Mouse (Mus musculus) MN1 (cell line): ENCODE measurements at regions not wholly inside any gene's neighbourhood (a gene's known extent, or its start where the extent isn't known, plus 50 kb on each side); places are given as distances from the start of the nearest gene placed in this dataset.

Experiments used
- DNase-seq: peaks from one replicate; pipeline ENCODE4 v3.0.0-alpha.2; 2016; ENCODE audit warnings: low spot score

DNA sequence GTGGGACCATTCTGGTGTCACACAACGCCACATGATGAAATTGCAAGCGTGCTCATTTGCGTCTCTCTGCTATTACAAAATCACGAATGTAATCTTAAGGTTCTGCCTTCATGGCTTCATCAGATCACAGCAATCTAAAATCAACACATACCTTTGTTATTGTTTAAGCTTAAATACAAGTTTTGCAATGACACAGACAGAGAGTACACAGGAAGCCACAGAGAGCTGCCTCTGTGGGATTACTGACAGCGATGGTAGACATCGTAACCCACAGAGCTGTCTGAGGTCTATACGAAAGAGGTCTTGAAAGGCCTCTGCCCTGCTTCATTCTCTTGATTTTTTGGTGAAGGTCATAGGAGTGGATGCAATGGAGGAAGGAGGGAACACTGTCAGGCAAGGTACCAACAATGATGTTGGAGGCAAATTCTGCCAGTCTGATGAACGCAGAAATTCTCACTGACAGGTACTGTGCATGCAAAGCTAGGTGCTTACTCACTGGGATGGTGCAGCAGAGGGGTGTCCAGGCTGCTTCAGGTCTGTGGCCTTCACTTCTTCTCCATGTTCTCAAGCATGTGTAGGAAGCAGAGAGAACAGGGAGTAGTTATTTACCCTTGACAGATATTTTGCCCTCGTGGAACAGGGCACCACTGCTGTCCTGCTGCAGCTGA lies 226.5 kb downstream of the Gm19410 start:
- DNase-seq: no peak

DNA sequence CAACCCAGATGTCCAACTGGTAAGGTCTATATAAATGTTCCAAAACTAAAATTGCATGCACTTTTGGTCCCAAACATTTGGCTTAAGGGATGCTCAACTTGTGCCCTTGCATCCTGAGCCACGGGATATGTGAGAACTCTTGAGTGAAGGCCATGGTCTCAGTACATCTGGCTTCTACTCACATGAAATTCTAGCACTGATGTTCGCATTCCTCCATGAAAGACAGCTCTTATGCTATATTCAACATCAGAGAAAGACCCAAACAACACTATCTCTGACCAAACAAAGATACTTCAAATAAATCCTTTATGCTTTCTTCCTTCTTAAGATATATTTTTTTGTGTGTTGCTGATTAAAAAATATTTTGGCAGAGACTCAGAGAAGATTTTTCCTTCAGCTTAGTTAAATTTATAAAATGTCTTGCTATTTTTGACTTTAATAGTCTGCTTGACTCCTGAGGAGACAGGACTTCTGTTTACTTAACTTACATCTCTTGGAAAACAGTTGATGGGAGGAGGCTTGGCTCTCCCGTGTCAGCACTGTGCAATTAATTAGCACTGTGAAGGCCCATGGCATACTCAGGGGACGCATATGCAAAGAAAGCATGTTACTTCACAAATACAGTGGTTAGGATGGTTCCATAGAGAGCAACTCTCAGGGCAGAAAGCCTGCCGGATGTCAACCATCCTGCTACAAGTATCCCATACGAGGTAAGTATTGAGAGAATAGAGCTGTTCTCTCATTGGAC lies 230.9 kb downstream of the Gm19410 start:
- no peak for DNase-seq

DNA sequence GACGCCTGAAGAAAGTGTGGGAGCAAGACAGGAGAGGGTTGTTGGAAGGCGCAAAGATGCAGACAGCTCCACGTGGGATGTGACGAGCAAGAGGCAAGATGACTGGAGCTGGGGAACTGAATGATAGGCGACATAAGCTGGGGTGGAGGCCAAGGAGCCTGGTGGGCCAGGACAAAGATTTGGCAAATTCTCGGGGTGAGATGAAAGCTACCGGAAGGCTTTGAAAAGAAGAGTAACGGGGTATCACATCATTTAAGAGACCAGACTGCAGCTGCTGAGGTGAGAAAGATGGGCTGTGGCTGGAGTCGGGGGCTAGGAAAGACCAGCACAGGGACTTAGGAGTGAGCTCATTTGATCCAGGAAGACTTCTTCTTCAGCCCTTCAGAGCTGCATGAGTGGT lies 234.0 kb downstream of the Gm19410 start:
- DNase-seq: no peak

DNA sequence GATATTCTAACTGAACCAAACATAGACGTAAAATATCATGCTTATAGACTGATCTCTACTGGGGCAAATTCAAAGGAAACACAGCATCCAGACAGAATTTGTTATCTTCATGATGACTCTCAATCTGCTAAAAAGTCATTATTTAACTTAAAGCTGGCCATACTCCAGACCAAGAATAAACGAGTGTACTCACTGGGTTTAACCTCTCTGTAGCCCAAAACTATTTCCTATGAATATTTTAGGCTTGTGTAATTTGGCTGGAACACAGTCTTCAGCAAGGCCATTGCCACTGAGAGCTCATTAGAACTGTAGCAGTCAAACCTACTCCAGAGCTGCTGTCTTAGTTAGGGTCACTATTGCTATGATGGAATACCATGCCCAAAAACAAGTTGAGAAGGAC lies 238.8 kb downstream of the Gm19410 start:
- no peak for DNase-seq

DNA sequence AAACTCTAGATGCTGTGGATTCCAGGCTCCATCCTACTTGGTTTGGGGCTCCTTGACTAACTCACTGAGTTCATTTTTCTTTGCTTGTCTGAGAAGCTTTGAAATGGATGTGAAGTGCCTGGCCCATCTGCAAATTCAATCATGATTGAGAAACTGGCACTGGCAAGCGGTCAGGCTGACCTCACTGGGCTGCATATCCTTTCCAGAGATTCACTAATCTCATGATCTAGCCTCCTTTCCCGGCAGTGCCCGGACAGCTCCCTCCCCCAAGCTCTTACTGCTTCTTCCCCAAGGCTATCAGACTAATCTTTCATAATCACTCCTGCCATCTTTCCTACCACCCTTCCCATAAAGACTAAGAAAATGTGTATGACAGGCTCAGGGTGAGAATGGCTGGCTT lies 239.9 kb downstream of the Gm19410 start:
- DNase-seq: peak; percentile 63

DNA sequence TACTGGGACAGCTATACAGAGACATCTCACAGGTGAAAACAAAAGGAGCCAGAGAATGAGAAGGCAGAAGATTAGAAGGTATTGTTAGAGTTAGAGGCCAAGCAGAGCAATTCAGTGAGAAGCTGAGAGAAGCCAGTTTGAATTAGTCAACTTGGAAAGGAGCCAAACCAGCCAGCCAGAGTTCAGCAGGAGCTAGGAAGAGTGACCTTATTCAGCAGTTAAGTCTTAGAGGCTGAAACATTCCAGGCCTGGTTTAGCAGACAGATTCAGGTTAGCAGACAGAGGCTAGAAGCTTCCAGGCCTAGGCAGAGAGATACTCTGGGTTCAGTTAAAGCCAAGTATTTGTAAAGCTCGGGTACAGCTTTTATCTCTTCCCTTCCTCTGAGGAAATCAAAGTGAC lies 242.1 kb downstream of the Gm19410 start:
- DNase-seq: peak; percentile 30

DNA sequence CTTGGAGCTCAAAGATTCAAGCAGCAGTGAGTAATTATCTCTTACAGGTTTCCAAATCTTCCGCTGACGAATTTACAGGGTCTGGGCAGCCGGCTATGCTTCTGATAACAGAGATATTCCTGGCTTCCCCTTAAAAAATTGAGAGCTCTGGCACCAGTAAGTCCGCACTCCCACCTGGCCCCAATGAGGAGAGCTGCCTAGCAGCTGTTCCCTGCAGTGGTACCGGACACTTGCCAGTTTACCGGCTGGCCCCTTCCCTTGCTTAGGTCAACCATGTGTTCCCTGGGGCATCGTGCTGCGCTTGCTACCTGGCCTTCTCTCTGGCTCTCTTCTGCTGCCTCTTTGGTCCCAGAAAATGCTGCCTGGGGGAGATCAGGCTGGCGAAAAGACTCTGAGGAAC lies 244.0 kb downstream of the Gm19410 start:
- DNase-seq: no peak

DNA sequence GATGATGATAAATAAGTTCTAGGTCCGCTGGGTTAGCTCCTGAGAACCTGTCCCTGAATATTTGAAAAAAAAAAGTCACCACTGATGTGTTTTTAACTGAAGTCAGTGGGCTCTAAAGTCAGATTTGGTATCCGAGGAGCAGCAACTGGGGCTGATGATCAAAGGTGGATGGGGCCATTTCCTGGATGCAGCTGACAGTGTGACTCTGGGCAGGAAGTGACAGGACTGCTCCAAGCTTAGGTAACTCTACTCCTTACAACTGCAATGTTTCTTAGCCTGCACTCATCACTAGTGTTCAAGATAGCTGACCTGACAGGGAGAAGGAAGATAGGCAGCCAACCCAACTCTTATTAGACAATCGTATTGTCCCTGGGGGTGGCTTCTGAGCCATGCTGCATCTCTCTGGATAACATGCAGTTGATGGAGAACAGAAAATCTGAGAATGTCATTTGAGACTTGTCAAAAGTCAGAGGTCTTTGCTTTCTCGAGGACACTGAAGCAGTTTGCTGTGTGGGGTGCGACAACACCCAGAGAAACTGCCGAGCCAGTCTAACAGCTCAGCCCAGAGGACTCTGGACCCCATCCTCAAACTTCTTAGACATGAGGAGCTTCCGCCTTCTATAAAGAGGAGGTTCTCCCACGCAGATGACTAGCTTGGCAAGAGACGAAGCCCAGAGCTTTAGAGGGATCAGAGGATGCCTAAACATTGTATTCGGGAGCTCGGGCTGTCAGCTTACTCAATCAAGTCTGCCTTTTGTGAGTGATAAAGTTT lies 245.0 kb downstream of the Gm19410 start:
- DNase-seq: no peak

DNA sequence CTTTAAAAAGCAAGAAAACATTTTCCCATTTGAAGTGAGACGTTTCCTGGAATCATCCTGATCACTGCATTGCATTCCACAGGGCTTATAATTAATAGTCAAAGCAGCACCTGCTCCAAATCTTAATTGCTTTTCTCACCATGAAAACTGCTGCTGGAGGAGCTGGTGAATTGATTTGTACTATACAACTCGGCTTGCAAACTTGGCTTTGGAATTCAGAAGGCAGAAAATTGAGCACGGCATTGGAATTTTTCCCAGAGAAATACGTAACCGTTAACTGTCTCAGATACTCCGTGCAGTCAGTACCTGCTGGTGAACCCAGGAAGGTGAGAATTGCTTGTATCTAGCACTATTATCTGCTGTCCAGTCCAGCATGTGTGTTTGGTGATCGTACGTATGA lies 249.3 kb downstream of the Gm19410 start:
- DNase-seq: no peak

DNA sequence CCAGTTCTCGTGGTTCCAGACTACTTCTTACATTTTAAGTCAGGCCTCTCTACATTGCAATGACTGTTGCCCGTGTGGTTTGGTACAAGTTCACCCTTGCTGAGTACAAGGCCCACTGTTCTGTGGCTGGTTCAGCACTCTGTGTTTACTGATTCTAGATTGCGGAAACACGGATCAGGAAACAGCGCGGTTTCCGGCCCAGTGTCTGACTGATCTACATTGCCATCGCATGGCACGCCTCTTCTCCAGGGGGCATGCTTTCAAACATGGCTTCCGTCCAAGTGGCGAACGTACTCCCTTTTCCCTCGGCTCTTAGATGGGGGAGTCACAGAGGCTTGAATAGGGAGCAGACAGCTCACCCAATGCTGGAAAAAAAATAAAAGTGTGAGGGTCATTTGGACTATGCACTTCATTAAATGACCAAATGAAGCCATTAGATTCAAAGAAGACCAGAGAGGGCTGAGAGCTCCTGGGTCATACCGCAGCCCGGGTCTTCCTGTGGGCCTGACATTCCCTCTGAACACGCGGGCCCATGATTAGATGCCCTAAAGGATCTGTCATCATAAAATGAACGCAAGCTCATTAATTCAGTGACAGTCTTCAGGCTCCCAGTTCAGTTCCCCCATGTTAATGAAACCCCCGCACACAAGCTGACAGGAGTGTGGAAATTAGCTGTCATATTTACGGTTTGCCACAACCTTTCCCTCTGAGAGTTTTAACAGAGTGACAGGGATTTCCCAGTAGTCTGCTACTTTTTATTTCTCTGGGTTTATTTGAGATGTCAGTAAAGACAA lies 250.9 kb downstream of the Gm19410 start:
- no peak for DNase-seq

DNA sequence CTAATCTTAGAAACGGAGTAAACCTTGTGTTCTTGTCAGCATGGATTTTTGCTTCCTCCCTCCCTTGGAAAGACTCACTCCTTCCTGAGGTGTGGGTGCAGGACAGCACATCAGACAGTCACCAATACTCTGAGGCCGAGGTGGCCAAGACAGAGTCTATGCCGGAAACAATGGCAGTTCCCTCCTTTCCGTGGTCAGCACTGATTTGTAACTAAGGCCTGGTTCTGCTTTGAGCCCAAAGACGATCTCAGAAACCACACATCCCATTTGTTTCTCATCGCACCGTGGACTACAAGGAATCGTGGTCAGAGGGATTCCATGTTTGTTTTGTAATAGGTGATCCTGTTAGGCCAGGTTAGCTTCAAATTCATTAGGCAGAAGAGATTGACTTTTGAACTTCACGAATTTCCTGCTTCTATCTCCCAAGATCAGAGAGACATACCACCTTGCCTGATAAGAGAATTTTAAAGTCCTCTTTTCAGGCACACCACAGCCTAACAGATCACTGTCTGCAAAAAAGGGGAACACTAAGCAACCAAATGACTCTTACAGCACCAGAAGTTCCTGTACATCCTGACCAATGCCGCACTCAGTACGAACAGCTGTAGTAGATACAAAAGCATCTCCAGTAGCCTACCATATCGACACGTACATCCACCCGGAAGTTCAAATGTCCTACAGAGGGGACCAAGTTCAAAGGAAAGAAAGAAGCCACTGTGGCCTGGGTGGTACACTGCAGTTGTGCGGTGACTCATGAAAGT lies 253.6 kb downstream of the Gm19410 start:
- no peak for DNase-seq

DNA sequence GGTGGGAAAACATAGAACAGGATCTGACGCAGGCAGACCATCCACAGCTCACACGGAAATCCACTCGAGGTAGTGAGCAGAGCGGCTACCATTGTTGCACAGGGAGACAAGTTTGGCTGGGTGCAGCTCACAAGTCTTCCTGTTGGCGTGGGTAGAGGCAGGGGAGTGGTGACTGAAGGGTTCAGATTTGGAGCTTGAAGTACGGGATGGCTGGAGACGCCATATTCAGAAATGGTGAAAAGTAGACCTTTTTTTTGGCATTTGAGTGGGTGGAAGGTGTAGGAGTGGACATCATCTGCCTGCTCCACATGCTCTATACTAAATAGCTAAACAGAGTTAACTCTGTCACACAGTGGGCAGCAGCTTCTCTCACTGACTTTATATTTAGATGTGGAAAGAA lies 254.3 kb downstream of the Gm19410 start:
- no peak for DNase-seq

DNA sequence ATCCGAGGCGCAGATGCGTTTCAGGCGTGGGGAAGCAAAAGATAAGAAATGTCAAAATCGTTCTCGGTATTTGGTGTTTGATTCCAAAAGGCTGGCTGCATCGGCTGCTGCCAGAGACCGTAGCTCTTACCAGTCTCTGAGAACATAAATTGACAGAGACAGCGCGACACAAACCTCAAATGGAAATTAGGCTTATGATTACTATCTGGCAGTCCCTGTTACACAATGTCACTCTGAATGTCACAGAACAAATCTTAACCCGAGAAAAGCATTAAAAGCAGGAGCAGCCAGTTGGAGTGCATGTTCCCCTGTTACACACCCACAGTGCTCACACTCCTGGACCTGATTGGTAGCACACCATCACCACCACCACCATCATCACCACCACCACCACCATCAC lies 262.0 kb downstream of the Gm19410 start:
- DNase-seq: no peak

DNA sequence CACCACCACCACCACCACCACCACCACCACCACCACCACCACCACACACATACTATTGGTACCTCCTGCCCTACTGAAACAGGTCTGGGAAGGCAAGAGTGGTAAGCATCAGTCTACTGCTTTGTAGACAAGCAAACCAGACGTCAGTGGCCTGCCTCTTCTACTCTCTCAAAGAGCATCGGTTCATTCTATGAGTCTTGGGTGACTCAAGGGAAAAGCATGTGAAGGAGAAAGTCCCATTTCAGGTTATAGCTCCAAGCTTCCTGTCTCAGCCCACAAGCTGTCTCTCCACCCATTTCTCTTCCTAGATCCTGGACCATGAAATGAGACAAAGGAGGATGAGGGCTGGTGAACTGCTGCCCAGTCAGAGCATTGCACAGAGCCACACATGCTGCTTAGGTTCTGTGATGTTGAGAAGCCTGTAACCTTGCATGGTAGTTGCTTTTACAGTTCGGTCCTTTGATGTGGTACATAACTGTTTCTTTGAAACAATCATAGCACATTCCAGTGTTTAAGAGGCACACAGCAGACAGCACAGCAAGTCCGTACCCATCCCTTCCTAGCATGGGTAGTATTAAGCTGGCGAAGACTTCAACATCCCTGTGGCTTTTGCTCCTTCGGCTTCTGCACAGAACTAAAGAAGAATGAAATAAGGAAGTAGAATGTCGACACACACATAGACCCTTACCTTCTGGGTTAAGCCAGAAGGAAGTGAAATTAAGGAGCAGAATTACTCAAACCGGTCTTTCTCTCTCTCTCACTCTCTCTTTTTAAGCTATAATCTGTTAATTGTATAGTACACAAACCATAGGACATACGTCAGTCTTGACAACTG lies 262.7 kb downstream of the Gm19410 start:
- no peak for DNase-seq

DNA sequence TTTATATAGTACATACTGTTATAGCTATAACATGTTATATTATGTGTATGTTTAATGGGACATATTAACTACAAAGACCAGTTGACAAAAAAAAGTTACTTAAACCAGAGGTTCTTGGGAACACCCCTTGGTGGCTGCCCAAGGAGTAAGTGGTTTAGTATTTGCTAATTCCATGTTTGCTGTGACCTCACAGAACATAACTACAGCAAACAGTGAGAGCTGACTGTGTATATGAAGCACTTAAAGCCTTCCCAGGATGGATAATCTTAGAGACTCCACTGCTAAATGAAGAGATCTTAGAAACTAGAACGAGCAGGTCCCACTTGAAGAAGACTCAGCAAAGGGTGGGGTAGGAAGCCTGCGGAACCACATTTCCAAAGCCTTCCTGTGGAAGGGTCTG lies 263.9 kb downstream of the Gm19410 start:
- no peak for DNase-seq

DNA sequence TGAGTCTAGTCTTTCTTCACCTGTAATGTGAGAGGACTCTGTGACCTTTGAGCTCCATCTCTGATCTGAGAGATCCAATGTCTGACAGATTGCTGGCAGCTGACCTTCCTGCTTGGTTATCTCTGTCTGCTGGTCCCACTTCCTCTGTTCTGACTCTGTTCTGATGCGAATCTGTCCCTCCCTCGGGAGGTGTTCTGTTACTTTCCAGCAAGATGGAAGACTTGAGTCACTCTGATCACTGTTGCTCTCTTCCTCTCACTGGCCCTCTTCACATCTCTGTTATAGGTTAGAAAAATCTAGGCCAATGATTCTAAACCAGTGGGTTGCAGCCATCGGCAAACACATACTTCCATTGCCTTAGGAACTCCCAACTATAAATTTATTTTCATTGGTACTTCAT lies 264.6 kb downstream of the Gm19410 start:
- DNase-seq: no peak

DNA sequence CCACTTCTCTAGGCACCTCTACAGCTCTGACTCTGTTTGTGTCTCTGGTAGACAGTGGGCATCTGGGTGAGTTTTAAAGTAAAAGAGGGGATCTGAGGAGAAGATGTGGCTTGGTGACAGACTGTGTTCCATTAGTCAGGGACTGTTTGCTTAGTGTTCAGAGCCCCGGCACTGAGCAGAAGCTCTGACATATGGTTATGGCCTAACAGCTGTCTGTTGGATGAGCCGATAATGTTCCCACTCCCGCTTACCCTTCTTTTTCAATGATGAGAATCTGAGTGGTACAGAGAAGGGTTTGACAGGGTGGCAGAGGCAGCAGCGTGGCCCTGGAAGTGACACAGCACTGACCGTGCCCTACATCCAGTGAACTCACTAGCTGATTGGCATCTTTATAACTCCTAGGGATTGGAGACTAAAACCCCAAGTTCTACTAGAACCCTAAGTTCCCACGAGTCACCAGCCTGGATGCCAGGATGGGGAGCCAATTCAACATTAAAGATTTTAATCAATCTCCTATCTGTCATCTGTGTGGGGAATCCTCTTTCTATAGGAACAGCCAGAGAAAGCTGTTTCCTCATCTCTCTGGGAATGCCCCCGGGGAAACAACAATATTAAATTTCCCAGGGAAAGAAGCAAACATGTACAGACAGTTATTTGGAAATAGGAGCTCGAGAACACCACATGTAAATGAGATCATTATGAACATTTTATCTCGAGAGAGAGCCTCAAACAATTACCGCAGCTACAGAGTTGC lies 266.6 kb downstream of the Gm19410 start:
- DNase-seq: no peak

DNA sequence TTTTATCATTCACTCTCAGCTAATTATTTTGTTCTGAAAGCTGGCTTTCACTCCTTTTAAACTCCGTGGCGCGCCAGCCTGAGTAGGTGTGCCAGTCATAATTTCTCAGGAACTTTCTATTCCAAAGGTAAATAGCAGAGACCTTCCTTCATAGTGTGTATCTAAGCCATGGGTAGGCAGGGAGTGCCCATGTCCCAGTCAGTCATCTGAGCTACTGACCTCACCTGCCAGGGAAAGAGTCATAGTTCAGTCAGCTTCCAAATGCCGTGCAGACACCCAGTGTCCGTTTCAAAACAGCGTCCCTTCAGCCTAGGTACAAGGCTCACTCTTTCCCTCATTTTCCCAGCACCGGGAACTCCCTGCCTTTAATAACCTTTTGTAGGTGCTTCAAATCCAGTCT lies 269.7 kb downstream of the Gm19410 start:
- DNase-seq: no peak

DNA sequence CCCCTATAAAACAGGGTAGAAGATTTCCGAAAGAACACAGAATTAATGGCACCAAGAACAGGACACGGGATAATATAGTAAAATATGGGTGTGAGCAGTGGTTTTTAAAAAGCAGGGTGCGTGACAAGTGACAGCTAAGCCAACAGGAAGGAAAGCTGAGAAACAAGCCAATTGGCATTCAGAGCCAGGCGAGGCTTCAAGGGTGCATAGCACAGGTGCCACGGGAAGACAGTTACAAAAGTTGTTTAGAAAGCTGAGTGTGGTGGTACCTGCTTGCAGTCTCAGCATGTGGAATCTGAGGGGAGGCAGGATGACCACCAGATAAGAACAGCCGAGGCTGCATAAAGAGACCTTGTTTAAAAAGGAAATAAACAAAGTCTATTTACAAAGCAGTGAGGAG lies 270.7 kb downstream of the Gm19410 start:
- no peak for DNase-seq
